Mouse (Mus musculus) intestine, embryonic 14.5 days (tissue): ENCODE data around the gene Fbxo39. TPM values are rescaled to one million over a fixed set of nuclear protein-coding genes. Genes with fewer than 3 reads are reported as not detected.

ENCODE experiments used
- ATAC-seq: fragments of 200-750 bp; cut with Nextera tagmentation; replicated peaks from 2 replicates; pipeline ENCODE4 v1.8.0; 2017; ENCODE audit warnings: low read depth, moderate number of reproducible peaks, moderate TSS enrichment, moderate library complexity; ENCODE audit not compliant: low FRiP score, low TSS enrichment
- DNase-seq: peaks from one replicate; pipeline ENCODE4 v3.0.0-alpha.2; 2018; ENCODE audit warnings: low spot score
- H3K27ac ChIP-seq: fragments of 300-500 bp; sonication (generic); 2 replicates; pipeline ENCODE4 v1.5.1; 2014; ENCODE audit warnings: low read depth, mild to moderate bottlenecking, control low read depth
- H3K27me3 ChIP-seq: fragments of 300-500 bp; sonication (generic); replicated peaks from 2 replicates; pipeline ENCODE4 v1.6.1; 2014; ENCODE audit warnings: low read length, control low read depth; ENCODE audit not compliant: control insufficient read depth, insufficient read depth
- H3K36me3 ChIP-seq: fragments of 300-500 bp; sonication (generic); 2 replicates; pipeline ENCODE4 v1.6.1; 2014; ENCODE audit warnings: low read length, control low read depth; ENCODE audit not compliant: control insufficient read depth, insufficient read depth
- H3K4me1 ChIP-seq: fragments of 300-500 bp; sonication (generic); replicated peaks from 2 replicates; pipeline ENCODE4 v1.6.1; 2014; ENCODE audit warnings: low read length, control low read depth, mixed read lengths; ENCODE audit not compliant: control insufficient read depth, insufficient read depth
- H3K4me2 ChIP-seq: fragments of 300-500 bp; sonication (generic); 2 replicates; pipeline ENCODE4 v1.6.1; 2014; ENCODE audit warnings: low read length
- H3K4me3 ChIP-seq: fragments of 300-500 bp; sonication (generic); 2 replicates; pipeline ENCODE4 v1.5.1; 2014; ENCODE audit warnings: low read depth, low read length, control low read depth, mixed read lengths
- H3K9ac ChIP-seq: fragments of 300-500 bp; sonication (generic); 2 replicates; pipeline ENCODE4 v1.6.1; 2014; ENCODE audit warnings: mild to moderate bottlenecking, low read length
- H3K9me3 ChIP-seq: fragments of 300-500 bp; sonication (generic); 2 replicates; pipeline ENCODE4 v1.6.1; 2016; ENCODE audit warnings: low read length, control low read depth; ENCODE audit not compliant: control insufficient read depth
- WGBS: fragments of 180-500 bp; shearing (Covaris S2); extraction: QIAGEN DNeasy Blood & Tissue Kit; methylation state at CpG from one replicate; pipeline ENCODE4 v1.1.7; 2014; 5-methylcytosine and 5-hydroxymethylcytosine counted together
- polyA plus RNA-seq: library from polyadenylated mRNA; unstranded; fragments of >200 nt; fragmentation: Nextera tagmentation; extraction: Ambion mirVana; gene quantifications from 2 replicates; pipeline ENCODE4 v1.2.1, GENCODE M21; 2014

Gene Fbxo39
- polyA plus RNA-seq, 1 experiment from 2014 or later, result not detected

DNA sequence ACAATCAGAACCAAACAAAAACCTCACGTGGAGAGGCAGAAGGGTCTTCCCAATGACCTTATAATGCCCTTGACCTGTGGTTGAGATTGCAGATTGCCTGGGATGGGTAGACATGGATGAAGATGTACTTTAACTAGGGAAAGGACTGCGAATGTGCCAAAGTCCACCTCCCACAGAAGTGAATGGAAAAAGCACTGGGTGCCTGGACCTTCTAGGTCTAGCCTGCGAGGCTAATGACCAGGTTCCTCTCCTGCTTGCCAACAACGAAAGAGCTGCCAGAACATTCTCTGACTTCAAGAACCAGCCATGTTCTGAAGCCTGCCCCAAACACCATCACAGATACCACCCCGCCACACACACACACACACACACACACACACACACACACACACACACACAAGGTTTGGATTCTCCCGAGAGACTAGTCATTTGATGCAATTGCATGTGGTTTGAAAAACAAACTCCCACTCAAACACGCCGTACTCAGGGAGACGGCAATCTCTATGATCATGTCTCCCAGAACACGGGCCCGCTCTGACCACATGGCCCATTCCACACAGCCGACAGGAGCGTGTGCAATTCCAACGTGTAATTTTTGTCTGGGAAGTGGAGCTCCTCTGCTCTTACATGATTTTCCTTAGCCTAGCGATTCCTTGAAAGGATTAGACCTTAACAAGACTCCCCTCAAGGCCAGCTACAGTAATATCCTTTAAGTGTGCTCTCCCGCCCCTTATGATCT is 30.6 kb upstream of the Fbxo39 start:
- Histone ChIP-seq H3K9ac (no peak overlapping the region), H3K36me3 (no peaks in the 10 kb centered on the region), H3K9me3 (no peaks in the 10 kb centered on the region), H3K27me3 (no peaks in the 10 kb centered on the region), H3K4me1 (no peaks in the 10 kb centered on the region), H3K4me3 (no peak overlapping the region), H3K4me2 (no peak overlapping the region), H3K27ac (no peak overlapping the region)
- WGBS, result 88% methylated on average over 16 of the region's 16 CpGs
- ATAC-seq (no peak), DNase-seq (no peak)

DNA sequence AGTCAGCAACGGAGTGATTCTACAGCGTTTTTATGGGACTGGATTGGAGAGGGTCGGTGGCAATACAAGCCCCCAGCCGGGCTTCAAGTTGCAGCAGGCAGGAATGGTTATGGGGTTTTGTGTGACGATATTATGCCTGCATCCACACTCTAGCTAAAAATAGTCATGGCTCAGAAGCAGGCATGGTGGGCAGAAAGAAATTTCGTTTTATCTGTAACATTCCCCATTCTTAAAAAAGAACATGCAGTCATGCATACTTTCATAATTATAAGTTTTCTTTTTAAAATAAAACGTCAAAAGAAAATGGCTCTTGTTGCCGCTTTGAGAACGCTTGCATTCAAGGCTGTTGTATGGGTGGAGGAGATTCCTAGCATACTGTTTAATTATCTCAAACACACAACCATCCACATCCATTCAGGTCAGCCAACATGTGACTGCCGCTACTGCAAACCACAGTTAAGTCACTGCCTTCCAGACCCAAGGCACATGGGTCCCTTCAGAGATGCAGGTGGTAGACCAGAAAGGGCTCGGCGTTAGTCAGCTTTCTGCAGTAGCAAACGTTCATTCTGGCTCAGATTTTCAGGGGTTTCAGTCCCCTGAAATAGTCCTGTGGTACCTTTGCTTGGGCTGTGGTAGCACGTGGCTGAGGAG is 29.6 kb upstream of the Fbxo39 start:
- 79% methylated on average over 14 of the region's 14 CpGs for WGBS
- no peak overlapping the region for H3K4me3 ChIP-seq
- no peaks in the 10 kb centered on the region for H3K36me3 ChIP-seq
- no peak overlapping the region for H3K9ac ChIP-seq
- H3K4me1 ChIP-seq, result no peaks in the 10 kb centered on the region
- no peak overlapping the region for H3K27ac ChIP-seq
- H3K27me3 ChIP-seq, result no peaks in the 10 kb centered on the region
- no peak for DNase-seq
- no peak for ATAC-seq
- H3K4me2 ChIP-seq, result no peak overlapping the region
- H3K9me3 ChIP-seq, result no peaks in the 10 kb centered on the region

- Histone ChIP-seq H3K4me1 (no peaks in the 10 kb centered on the region), H3K4me2 (no peak overlapping the region), H3K27ac (no peak overlapping the region), H3K36me3 (no peaks in the 10 kb centered on the region), H3K9ac (no peak overlapping the region), H3K9me3 (no peaks in the 10 kb centered on the region), H3K27me3 (no peaks in the 10 kb centered on the region), H3K4me3 (no peak overlapping the region)
- 73% methylated on average over 6 of the region's 6 CpGs for WGBS
- DNase-seq (no peak), ATAC-seq (no peak)
Observed at GRCm38 (mm10) chr11:72285971-72286480, 28.2 kb upstream of the Fbxo39 start.

DNA sequence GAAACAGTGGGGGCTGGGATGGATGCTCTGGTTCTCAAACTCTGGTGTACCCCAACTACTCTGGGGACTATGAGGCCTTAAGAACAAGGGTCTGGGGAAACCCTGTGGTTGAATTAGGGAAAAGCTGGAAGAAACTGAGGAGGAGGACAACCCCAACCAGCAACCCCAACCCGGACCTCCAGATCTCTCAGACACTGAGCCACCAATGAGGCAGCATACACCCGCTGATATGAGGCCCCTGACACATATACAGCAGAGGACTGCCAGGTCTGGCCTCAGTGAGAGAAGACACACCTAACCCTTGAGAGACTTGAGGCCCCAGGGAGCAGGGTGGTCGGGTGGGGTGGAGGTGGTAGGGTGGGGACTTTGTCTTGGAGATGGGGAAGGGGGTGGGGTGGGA is 27.6 kb upstream of the Fbxo39 start:
- H3K4me3 ChIP-seq, result no peak overlapping the region
- 72% methylated on average over 3 of the region's 3 CpGs for WGBS
- DNase-seq (no peak), ATAC-seq (no peak)
- H3K9me3 ChIP-seq, result no peaks in the 10 kb centered on the region
- no peak overlapping the region for H3K9ac ChIP-seq
- no peaks in the 10 kb centered on the region for H3K4me1 ChIP-seq
- no peaks in the 10 kb centered on the region for H3K36me3 ChIP-seq
- no peak overlapping the region for H3K4me2 ChIP-seq
- no peaks in the 10 kb centered on the region for H3K27me3 ChIP-seq
- no peak overlapping the region for H3K27ac ChIP-seq

- Histone ChIP-seq H3K9me3 (no peaks in the 10 kb centered on the region), H3K27ac (no peak overlapping the region), H3K4me2 (no peak overlapping the region), H3K4me3 (no peak overlapping the region), H3K4me1 (no peaks in the 10 kb centered on the region), H3K36me3 (no peaks in the 10 kb centered on the region), H3K27me3 (no peaks in the 10 kb centered on the region), H3K9ac (no peak overlapping the region)
- no peak for ATAC-seq
- WGBS, result 91% methylated on average over 2 of the region's 2 CpGs
- DNase-seq, result no peak
Observed at GRCm38 (mm10) chr11:72287126-72287525, 27.1 kb upstream of the Fbxo39 start.

DNA sequence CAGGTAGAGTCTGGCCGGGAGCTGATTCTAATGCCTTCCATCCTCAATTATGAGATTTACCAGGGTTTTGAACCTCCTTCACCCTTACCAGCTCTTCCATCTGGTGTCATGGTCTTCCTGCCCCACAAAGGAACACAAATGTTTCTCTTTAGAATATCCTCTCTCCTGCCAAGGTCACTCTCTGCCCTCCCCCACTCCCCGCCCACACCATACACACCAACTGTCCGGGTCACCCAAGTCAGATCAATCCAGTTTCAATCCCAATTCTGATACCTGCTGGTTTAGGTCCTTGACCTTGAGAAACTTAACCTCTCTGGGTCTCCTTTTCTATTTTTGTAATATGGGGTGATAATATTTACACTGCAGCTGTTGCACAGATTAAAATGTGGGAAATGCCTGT is 26.7 kb upstream of the Fbxo39 start:
- Histone ChIP-seq H3K4me2 (no peak overlapping the region), H3K27ac (no peak overlapping the region), H3K4me1 (no peaks in the 10 kb centered on the region), H3K9me3 (no peaks in the 10 kb centered on the region), H3K36me3 (no peaks in the 10 kb centered on the region), H3K27me3 (no peaks in the 10 kb centered on the region), H3K4me3 (no peak overlapping the region), H3K9ac (no peak overlapping the region)
- no peak for ATAC-seq
- WGBS, result 76% methylated on average over 3 of the region's 3 CpGs
- DNase-seq, result no peak

DNA sequence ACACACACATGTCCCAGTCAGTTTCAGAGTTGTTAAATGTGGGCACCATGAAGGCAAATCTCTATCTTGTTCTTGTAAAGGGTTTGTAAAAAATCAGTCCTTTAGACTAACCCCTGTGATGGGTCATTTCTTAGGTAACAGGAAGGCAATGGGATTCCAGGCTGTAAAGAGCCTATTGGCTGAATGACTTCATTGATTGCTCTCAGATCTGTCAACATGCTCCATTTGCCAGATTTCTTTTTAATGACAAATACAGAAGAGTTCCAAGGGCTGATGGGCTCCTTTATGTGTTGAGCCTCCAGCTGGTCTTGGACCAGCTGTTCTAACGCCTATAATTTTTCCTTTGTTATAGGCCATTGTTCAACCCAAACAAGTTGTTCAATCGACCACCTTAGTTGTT is 21.1 kb upstream of the Fbxo39 start:
- no peak overlapping the region for H3K9ac ChIP-seq
- no peaks in the 10 kb centered on the region for H3K27me3 ChIP-seq
- no peaks in the 10 kb centered on the region for H3K36me3 ChIP-seq
- H3K27ac ChIP-seq, result no peak overlapping the region
- WGBS, result 90% methylated on average over 2 of the region's 2 CpGs
- ATAC-seq (no peak), DNase-seq (no peak)
- no peak overlapping the region for H3K4me2 ChIP-seq
- H3K9me3 ChIP-seq, result no peaks in the 10 kb centered on the region
- no peaks in the 10 kb centered on the region for H3K4me1 ChIP-seq
- no peak overlapping the region for H3K4me3 ChIP-seq

DNA sequence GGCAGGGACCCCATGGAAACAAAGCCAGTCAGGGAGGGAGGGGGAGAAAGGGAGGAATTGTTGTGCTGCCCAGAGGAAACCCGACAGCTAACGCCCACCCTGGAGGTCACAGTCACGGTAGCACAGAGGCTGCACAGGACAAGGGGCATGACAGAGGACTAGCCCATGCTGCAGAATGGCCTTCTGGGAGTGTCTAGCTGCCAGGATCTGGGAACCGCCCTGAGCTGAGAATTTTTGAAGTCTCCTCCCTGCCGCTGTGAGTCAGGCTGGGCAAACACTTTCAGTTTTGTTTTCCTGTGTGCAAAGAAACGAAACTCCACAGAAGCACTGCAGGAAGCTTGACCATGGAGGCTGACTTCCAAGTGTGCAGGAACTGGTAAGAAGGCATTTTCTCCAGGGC is 12.9 kb upstream of the Fbxo39 start, which contains the start of gene Xaf1:
Gene Xaf1 (plus strand): TSS at position 296 of the 400 bp plus-strand sequence.
- 16% methylated on average over 6 of the region's 6 CpGs for WGBS
- H3K36me3 ChIP-seq, result no peaks in the 10 kb centered on the region
- H3K4me1 ChIP-seq, result no peaks in the 10 kb centered on the region
- DNase-seq (peak; percentile 57), ATAC-seq (peak; percentile 62; the same call in 1 of the 2 replicates)
- H3K27me3 ChIP-seq, result no peaks in the 10 kb centered on the region
- peak within 1 kb of the TSS; percentile 28 for H3K4me2 ChIP-seq
- H3K9ac ChIP-seq, result no peak within 1 kb of the TSS
- H3K4me3 ChIP-seq, result peak within 1 kb of the TSS; percentile 6; the same call in 1 of the 2 replicates
- no peak within 1 kb of the TSS for H3K27ac ChIP-seq
- no peaks in the 10 kb centered on the region for H3K9me3 ChIP-seq
